Comparison of ENCODE assay signal across 11 mouse cellular contexts in the genomic region with DNA sequence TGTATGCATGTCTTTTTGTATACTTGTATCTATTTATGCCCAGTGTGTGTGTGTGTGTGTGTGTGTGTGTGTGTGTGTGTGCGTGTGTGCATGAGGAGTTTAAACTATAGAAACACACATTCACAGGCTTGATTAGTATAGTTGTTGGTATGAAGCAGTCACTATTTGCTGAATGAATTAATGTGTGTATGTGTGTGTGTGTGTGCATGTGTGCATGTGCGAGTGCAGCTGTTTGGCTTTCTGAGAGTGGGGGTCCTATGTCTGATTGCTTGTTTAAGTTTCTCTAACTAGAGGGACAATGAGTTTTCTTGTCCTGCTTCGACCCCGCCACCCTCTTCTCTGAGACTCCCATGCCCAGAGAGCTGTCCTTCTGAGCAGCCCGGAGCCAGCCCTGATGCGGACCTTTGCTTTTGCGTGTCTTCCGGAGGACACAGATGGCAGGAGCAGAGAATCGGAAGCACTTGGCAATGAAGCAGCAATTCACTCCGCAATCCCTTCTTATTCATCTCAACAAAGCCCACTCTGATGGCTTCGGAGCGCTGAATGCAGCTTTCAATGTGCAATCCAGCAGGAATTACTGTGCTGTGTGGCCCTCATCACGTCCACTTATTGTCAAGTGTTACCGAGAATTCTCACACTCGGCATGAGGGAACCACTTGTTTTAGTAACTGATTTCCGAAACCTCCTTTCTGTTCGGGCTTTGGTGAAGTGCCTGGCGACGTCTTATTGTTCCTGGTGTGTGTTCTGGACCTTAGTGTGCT.
DNase-seq lines count a peak whose midpoint lies in the region; ATAC-seq and TF ChIP-seq lines count a peak whose summit lies in the region.
"Had no signal": no experiment of that assay in that cellular context is flagged by ENCODE, and none has a peak within 500 bp of the region (broad histone marks: within the 10 kb centered on the region; RNA-seq: fewer than 3 reads in every experiment).

No protein-coding gene starts in this region.

- 64% methylated on average over 19 of the region's 19 CpGs for WGBS in hindbrain, embryonic 13.5 days
- WGBS in hindbrain, embryonic 11.5 days: 81% methylated on average over 19 of the region's 19 CpGs
- WGBS in cerebellum, adult 2 months: 36% methylated on average over 19 of the region's 19 CpGs

- DNase-seq in hindbrain, embryonic 11.5 days (ENCODE audit: low spot score): no peak
- DNase-seq in right cerebral cortex, postnatal 4 days: peak; percentile 22
- no peak for DNase-seq in right cerebral cortex, postnatal 25 days
- peak; percentile 23 to 37 for DNase-seq in layer of hippocampus, postnatal 10 days (ENCODE audit: low spot score in 2 of 2)
- peak; percentile 18 for DNase-seq in telencephalon, adult 2 months (ENCODE audit: low read depth, low spot score)
- no peak for DNase-seq in cerebellum, adult 2 months
- DNase-seq: retina, postnatal 1 day had no signal

- no peak for TF ChIP-seq POLR2A in cerebellum, adult 2 months (IDR thresholded peaks at IDR 0.05; ENCODE audit: borderline replicate concordance, insufficient read depth, low read length)

- H3K27ac ChIP-seq in hindbrain, embryonic 13.5 days: no peak overlapping the region
- H3K27ac ChIP-seq in hindbrain, embryonic 11.5 days (ENCODE audit: low read depth, low read length): no peak overlapping the region
- no peak overlapping the region for H3K27ac ChIP-seq in cerebellum, adult 2 months (ENCODE audit: insufficient read depth, low read length)
- H3K27ac ChIP-seq: left cerebral cortex, adult 2 months had no signal

- ATAC-seq in hindbrain, embryonic 13.5 days (ENCODE audit: low FRiP score): no peak
- no peak for ATAC-seq in hindbrain, embryonic 11.5 days (ENCODE audit: low FRiP score)
- ATAC-seq in erythroid progenitor cell, adult 5-6 weeks (replicated peaks; ENCODE audit: low FRiP score, poor library complexity, severe bottlenecking): no peak

- TF ChIP-seq CTCF in cerebellum, adult 2 months (IDR thresholded peaks at IDR 0.05; ENCODE audit: borderline replicate concordance, insufficient read depth, low read depth, low read length): no peak

- H3K27me3 ChIP-seq in hindbrain, embryonic 13.5 days: peaks cover 57% of the 10 kb centered on the region
- no peaks in the 10 kb centered on the region for H3K27me3 ChIP-seq in hindbrain, embryonic 11.5 days (ENCODE audit: control insufficient read depth, insufficient read depth, low read length)
- H3K27me3 ChIP-seq in cerebellum, adult 2 months (ENCODE audit: control insufficient read depth, insufficient read depth, low read length): peaks cover 1% of the 10 kb centered on the region; the same call in 1 of the 2 replicates

- H3K9ac ChIP-seq in hindbrain, embryonic 13.5 days: no peak overlapping the region
- no peak overlapping the region for H3K9ac ChIP-seq in hindbrain, embryonic 11.5 days (ENCODE audit: low read depth, low read length)

- H3K4me1 ChIP-seq in hindbrain, embryonic 13.5 days (replicated peaks): no peaks in the 10 kb centered on the region
- H3K4me1 ChIP-seq in hindbrain, embryonic 11.5 days (replicated peaks; ENCODE audit: control insufficient read depth, insufficient read depth, low read length): no peaks in the 10 kb centered on the region
- H3K4me1 ChIP-seq in cerebellum, adult 2 months (ENCODE audit: control insufficient read depth, insufficient read depth, low read length): no peaks in the 10 kb centered on the region

- H3K9me3 ChIP-seq in hindbrain, embryonic 13.5 days: no peaks in the 10 kb centered on the region
- H3K9me3 ChIP-seq in hindbrain, embryonic 11.5 days (ENCODE audit: control insufficient read depth, low read length): no peaks in the 10 kb centered on the region

- 0 out of 2 replicates have a peak overlapping the region, but pooled peaks have one; percentile 17 for H3K4me2 ChIP-seq in hindbrain, embryonic 13.5 days
- no peak overlapping the region for H3K4me2 ChIP-seq in hindbrain, embryonic 11.5 days (replicated peaks; ENCODE audit: low read depth, low read length)
- H3K4me2 ChIP-seq: heart, embryonic 11.5 days had no signal

- H3K36me3 ChIP-seq in hindbrain, embryonic 13.5 days: no peaks in the 10 kb centered on the region
- H3K36me3 ChIP-seq in hindbrain, embryonic 11.5 days (ENCODE audit: control insufficient read depth, insufficient read depth, low read length): no peaks in the 10 kb centered on the region

- no peak overlapping the region for H3K4me3 ChIP-seq in hindbrain, embryonic 13.5 days
- no peak overlapping the region for H3K4me3 ChIP-seq in hindbrain, embryonic 11.5 days (ENCODE audit: low read depth, low read length)
- no peak overlapping the region for H3K4me3 ChIP-seq in cerebellum, adult 2 months (replicated peaks; ENCODE audit: insufficient read depth, low read depth, low read length)
- H3K4me3 ChIP-seq: left cerebral cortex, adult 2 months had no signal

Comparison
In these comparisons a context has a peak if more than half of its experiments do, and no peak if none do; other contexts are left out.
1. DNase-seq: peak in right cerebral cortex, postnatal 4 days (single experiment), layer of hippocampus, postnatal 10 days (2 of 2) and telencephalon, adult 2 months (single experiment); none in hindbrain, embryonic 11.5 days (single experiment), right cerebral cortex, postnatal 25 days (single experiment) and cerebellum, adult 2 months (0 of 2).